In genomic region chr4:142144096-142144495, GRCm38 (mm10) we compare ENCODE assay signal across 11 mouse cellular contexts. TPM values are rescaled to one million over a fixed set of nuclear protein-coding genes. Genes with fewer than 3 reads are reported as not detected.
DNase-seq lines count a peak whose midpoint lies in the region; ATAC-seq lines count a peak whose summit lies in the region.
"Had no signal": no experiment of that assay in that cellular context is flagged by ENCODE, and none has a peak within 500 bp of the region (broad histone marks: within the 10 kb centered on the region; RNA-seq: fewer than 3 reads in every experiment).

No protein-coding gene starts in this region.

- H3K9ac ChIP-seq in kidney, embryonic 14.5 days (ENCODE audit: low read depth, low read length), result no peak overlapping the region
- H3K9ac ChIP-seq: embryonic facial prominence, embryonic 12.5 days; midbrain, embryonic 13.5 days had no signal

- H3K27ac ChIP-seq in kidney, embryonic 14.5 days (ENCODE audit: low read depth, low read length), result no peak overlapping the region
- H3K27ac ChIP-seq: embryonic facial prominence, embryonic 12.5 days; midbrain, embryonic 13.5 days had no signal

- no peaks in the 10 kb centered on the region for H3K27me3 ChIP-seq in kidney, embryonic 14.5 days (ENCODE audit: control insufficient read depth, insufficient read depth, low read length)
- H3K27me3 ChIP-seq: embryonic facial prominence, embryonic 12.5 days; midbrain, embryonic 13.5 days had no signal

- no peak overlapping the region for H3K4me2 ChIP-seq in kidney, embryonic 14.5 days (replicated peaks; ENCODE audit: low read depth, low read length)
- H3K4me2 ChIP-seq: embryonic facial prominence, embryonic 12.5 days; midbrain, embryonic 13.5 days had no signal

- WGBS in kidney, embryonic 14.5 days, result 52% methylated on average over 5 of the region's 5 CpGs

- H3K4me3 ChIP-seq in kidney, embryonic 14.5 days (ENCODE audit: low read length), result no peak overlapping the region
- H3K4me3 ChIP-seq: embryonic facial prominence, embryonic 12.5 days; midbrain, embryonic 13.5 days had no signal

- H3K4me1 ChIP-seq in kidney, embryonic 14.5 days (ENCODE audit: control insufficient read depth, insufficient read depth, low read length), result no peaks in the 10 kb centered on the region
- H3K4me1 ChIP-seq: embryonic facial prominence, embryonic 12.5 days; midbrain, embryonic 13.5 days had no signal

- 0 out of 2 replicates have a peak, but pooled peaks cover 2% of the 10 kb centered on the region for H3K9me3 ChIP-seq in kidney, embryonic 14.5 days (ENCODE audit: control insufficient read depth, low read length)
- H3K9me3 ChIP-seq: embryonic facial prominence, embryonic 12.5 days; midbrain, embryonic 13.5 days had no signal

- peak; percentile 55 for DNase-seq in cerebellum, adult 8-10 months
- no peak for DNase-seq in cerebellum, postnatal 4 days (ENCODE audit: low spot score in 2 of 2)
- peak; percentile 31 to 56 for DNase-seq in kidney, postnatal 36 days
- peak; percentile 37 for DNase-seq in brain, adult 2 months (ENCODE audit: low read depth, low spot score)
- DNase-seq in lung, postnatal 36 days, result peak; percentile 71
- DNase-seq in urinary bladder, adult 18-20 months (ENCODE audit: low spot score in 2 of 2), result no peak
- no peak for DNase-seq in Muller cell, postnatal 12 days (ENCODE audit: inconsistent ontology term)
- DNase-seq: kidney, postnatal 10 days had no signal

- ATAC-seq in kidney, embryonic 14.5 days (ENCODE audit: low FRiP score, low TSS enrichment), result no peak
- ATAC-seq: midbrain, embryonic 13.5 days had no signal

- H3K36me3 ChIP-seq in kidney, embryonic 14.5 days (ENCODE audit: control insufficient read depth, insufficient read depth, low read length), result peaks cover 45% of the 10 kb centered on the region

RNA-seq across cellular contexts. Expression of gene Tmem51, which starts 60.0 kb away (rescaled TPM):
- 16.7 and 23.0 TPM in 2 replicates for polyA plus RNA-seq in kidney, embryonic 14.5 days (2014; fragmentation: Nextera tagmentation; extraction: Ambion mirVana)

Comparison
In these comparisons a context has a peak if more than half of its experiments do, and no peak if none do; other contexts are left out.
1. DNase-seq: peak in cerebellum, adult 8-10 months (single experiment), kidney, postnatal 36 days (2 of 2), brain, adult 2 months (single experiment) and lung, postnatal 36 days (single experiment); none in cerebellum, postnatal 4 days (0 of 2), urinary bladder, adult 18-20 months (0 of 2) and Muller cell, postnatal 12 days (single experiment).